Mouse (Mus musculus): Measurements from ENCODE around the gene Sdr39u1.

Gene Sdr39u1

GRCm38 (mm10) chr14:55899701-55900413 lies at the start of gene Sdr39u1:
TSS of gene Sdr39u1 (minus strand) at chr14:55900293.
- DNase-seq (ENCODE audit: low spot score in 2 of 2), result peak; percentile 87 to 88

GRCm38 (mm10) chr14:55946269-55946969 lies 46.3 kb upstream of the Sdr39u1 start:
- no peak for DNase-seq (ENCODE audit: low spot score in 2 of 2)

- no peak for DNase-seq (ENCODE audit: low spot score in 2 of 2)
Measured at GRCm38 (mm10) chr14:55944575-55944974, 44.5 kb upstream of the Sdr39u1 start, which contains the start of gene Cma1. TSS of gene Cma1 (minus strand) at chr14:55944675.

- DNase-seq (ENCODE audit: low spot score in 2 of 2), result no peak
Measured at GRCm38 (mm10) chr14:55943601-55944000, 43.5 kb upstream of the Sdr39u1 start.

GRCm38 (mm10) chr14:55940070-55940800 lies 40.1 kb upstream of the Sdr39u1 start:
- DNase-seq (ENCODE audit: low spot score in 2 of 2), result no peak

- no peak for DNase-seq (ENCODE audit: low spot score in 2 of 2)
Measured at GRCm38 (mm10) chr14:55933586-55933985, 33.5 kb upstream of the Sdr39u1 start.

- DNase-seq (ENCODE audit: low spot score in 2 of 2), result no peak
Measured at GRCm38 (mm10) chr14:55929263-55929997, 29.3 kb upstream of the Sdr39u1 start.

GRCm38 (mm10) chr14:55926847-55927246 lies 26.8 kb upstream of the Sdr39u1 start:
- no peak for DNase-seq (ENCODE audit: low spot score in 2 of 2)

GRCm38 (mm10) chr14:55922475-55923232 lies 22.6 kb upstream of the Sdr39u1 start:
- no peak for DNase-seq (ENCODE audit: low spot score in 2 of 2)

- peak; percentile 59 to 68 for DNase-seq (ENCODE audit: low spot score in 2 of 2)
Measured at GRCm38 (mm10) chr14:55918240-55919082, 18.4 kb upstream of the Sdr39u1 start.

- DNase-seq (ENCODE audit: low spot score in 2 of 2), result no peak
Measured at GRCm38 (mm10) chr14:55913406-55913805, 13.3 kb upstream of the Sdr39u1 start.

GRCm38 (mm10) chr14:55905518-55905917 lies 5.4 kb upstream of the Sdr39u1 start:
- DNase-seq (ENCODE audit: low spot score in 2 of 2), result no peak

- DNase-seq (ENCODE audit: low spot score in 2 of 2), result no peak
Measured at GRCm38 (mm10) chr14:55900414-55900755, 292 bp upstream of the Sdr39u1 start.

- no peak for DNase-seq (ENCODE audit: low spot score in 2 of 2)
Measured at GRCm38 (mm10) chr14:55898947-55899346, 1.1 kb downstream of the Sdr39u1 start.

- no peak for DNase-seq (ENCODE audit: low spot score in 2 of 2)
Measured at GRCm38 (mm10) chr14:55897671-55898070, 2.4 kb downstream of the Sdr39u1 start.

GRCm38 (mm10) chr14:55886571-55887382 lies 13.3 kb downstream of the Sdr39u1 start:
- DNase-seq (ENCODE audit: low spot score in 2 of 2), result no peak

- peak; percentile 86 to 88 for DNase-seq (ENCODE audit: low spot score in 2 of 2)
Measured at GRCm38 (mm10) chr14:55885791-55886271, 14.3 kb downstream of the Sdr39u1 start.

- DNase-seq (ENCODE audit: low spot score in 2 of 2), result peak; percentile 38 to 55
Measured at GRCm38 (mm10) chr14:55885114-55885790, 14.8 kb downstream of the Sdr39u1 start.

Measured in spleen, postnatal 36 days (tissue).